Mouse (Mus musculus) lung, postnatal 0 days (tissue): ENCODE results near the gene Upp2. TPM values are rescaled to one million over a fixed set of nuclear protein-coding genes. Genes with fewer than 3 reads are reported as not detected.

Source experiments
- ATAC-seq: fragments of 200-750 bp; cut with Nextera tagmentation; 2 replicates; pipeline ENCODE4 v1.8.0; 2017; ENCODE audit warnings: moderate library complexity
- DNase-seq: peaks from one replicate; pipeline ENCODE4 v3.0.0-alpha.2; 2016; ENCODE audit warnings: low spot score
- H3K27ac ChIP-seq: fragments of 300-500 bp; sonication (generic); 2 replicates; pipeline ENCODE4 v1.5.1; 2014; ENCODE audit warnings: antibody characterized with exemption, mild to moderate bottlenecking, low read length, mixed read lengths
- H3K27me3 ChIP-seq: fragments of 300-500 bp; sonication (generic); replicated peaks from 2 replicates; pipeline ENCODE4 v1.6.1; 2014; ENCODE audit warnings: low read length, mixed read lengths; ENCODE audit not compliant: insufficient read depth
- H3K36me3 ChIP-seq: fragments of 300-500 bp; sonication (generic); 2 replicates; pipeline ENCODE4 v1.6.1; 2014; ENCODE audit warnings: low read length, mixed read lengths; ENCODE audit not compliant: insufficient read depth
- H3K4me1 ChIP-seq: fragments of 300-500 bp; sonication (generic); 2 replicates; pipeline ENCODE4 v1.6.1; 2014; ENCODE audit warnings: antibody characterized with exemption, low read depth, low read length, mixed read lengths; ENCODE audit not compliant: insufficient read depth
- H3K4me2 ChIP-seq: fragments of 300-500 bp; sonication (generic); replicated peaks from 2 replicates; pipeline ENCODE4 v1.6.1; 2014; ENCODE audit warnings: low read depth, mild to moderate bottlenecking, low read length, moderate library complexity, mixed read lengths
- H3K4me3 ChIP-seq: fragments of 300-500 bp; sonication (generic); 2 replicates; pipeline ENCODE4 v1.5.1; 2014; ENCODE audit warnings: low read depth, low read length
- H3K9ac ChIP-seq: fragments of 300-500 bp; sonication (generic); replicated peaks from 2 replicates; pipeline ENCODE4 v1.6.1; 2014; ENCODE audit warnings: low read depth, mild to moderate bottlenecking
- H3K9me3 ChIP-seq: fragments of 300-500 bp; sonication (generic); 2 replicates; pipeline ENCODE4 v1.6.1; 2016; ENCODE audit warnings: low read length, mixed read lengths
- CTCF ChIP-seq: IDR thresholded peaks from 2 replicates; pipeline ENCODE4 v1.5.1; 2016; ENCODE audit warnings: antibody characterized with exemption, mild to moderate bottlenecking
- EP300 ChIP-seq: IDR thresholded peaks from 2 replicates; pipeline ENCODE4 v1.6.1; 2016; ENCODE audit warnings: antibody characterized with exemption, mild to moderate bottlenecking, control low read depth
- WGBS: fragments of 180-500 bp; shearing (Covaris S2); extraction: QIAGEN DNeasy Blood & Tissue Kit; methylation state at CpG from one replicate; pipeline ENCODE4 v1.1.7; 2014; 5-methylcytosine and 5-hydroxymethylcytosine counted together
- polyA plus RNA-seq: library from polyadenylated mRNA; unstranded; fragments of >200 nt; fragmentation: Nextera tagmentation; extraction: Ambion mirVana; gene quantifications from 2 replicates; pipeline ENCODE4 v1.2.1, GENCODE M21; 2015

The Upp2 gene
- polyA plus RNA-seq, 1 experiment from 2014 or later = 6.4 TPM

- Histone ChIP-seq H3K27me3 (no peaks in the 10 kb centered on the region), H3K4me1 (no peaks in the 10 kb centered on the region), H3K9me3 (no peaks in the 10 kb centered on the region), H3K4me2 (no peak overlapping the region), H3K9ac (no peak overlapping the region), H3K27ac (no peak overlapping the region), H3K4me3 (no peak overlapping the region), H3K36me3 (no peaks in the 10 kb centered on the region)
- TF ChIP-seq CTCF (peak; percentile 30; the same call in 1 of the 2 replicates), EP300 (no peak)
- no peak for ATAC-seq
- WGBS = 94% methylated on average over 8 of the region's 8 CpGs
- no peak for DNase-seq
Measured at GRCm38 (mm10) chr2:58614851-58615250, 47.8 kb downstream of the Upp2 start.

GRCm38 (mm10) chr2:58615766-58616165 is 48.7 kb downstream of the Upp2 start:
- ATAC-seq = no peak
- H3K4me3 ChIP-seq = no peak overlapping the region
- DNase-seq = no peak
- no peak overlapping the region for H3K27ac ChIP-seq
- 89% methylated on average over 5 of the region's 5 CpGs for WGBS
- H3K4me1 ChIP-seq = no peaks in the 10 kb centered on the region
- H3K9ac ChIP-seq = no peak overlapping the region
- H3K27me3 ChIP-seq = no peaks in the 10 kb centered on the region
- H3K36me3 ChIP-seq = no peaks in the 10 kb centered on the region
- TF ChIP-seq EP300 = no peak
- no peak for TF ChIP-seq CTCF
- H3K9me3 ChIP-seq = no peaks in the 10 kb centered on the region
- H3K4me2 ChIP-seq = no peak overlapping the region

- Histone ChIP-seq H3K27me3 (no peaks in the 10 kb centered on the region), H3K9ac (no peak overlapping the region), H3K27ac (no peak overlapping the region), H3K4me2 (no peak overlapping the region), H3K4me3 (no peak overlapping the region), H3K4me1 (no peaks in the 10 kb centered on the region), H3K9me3 (no peaks in the 10 kb centered on the region), H3K36me3 (no peaks in the 10 kb centered on the region)
- no peak for DNase-seq
- ATAC-seq = no peak
- TF ChIP-seq EP300 = no peak
- TF ChIP-seq CTCF = no peak
- 81% methylated on average over 12 of the region's 12 CpGs for WGBS
Measured at GRCm38 (mm10) chr2:58625186-58625585, 58.1 kb downstream of the Upp2 start.

- H3K4me2 ChIP-seq = no peak overlapping the region
- H3K9ac ChIP-seq = no peak overlapping the region
- ATAC-seq (no peak), DNase-seq (no peak)
- H3K9me3 ChIP-seq = no peaks in the 10 kb centered on the region
- WGBS = 53% methylated on average over 2 of the region's 2 CpGs
- H3K36me3 ChIP-seq = no peaks in the 10 kb centered on the region
- H3K27me3 ChIP-seq = no peaks in the 10 kb centered on the region
- H3K4me1 ChIP-seq = no peaks in the 10 kb centered on the region
- H3K27ac ChIP-seq = no peak overlapping the region
- TF ChIP-seq EP300 (no peak), CTCF (no peak)
- no peak overlapping the region for H3K4me3 ChIP-seq
Measured at GRCm38 (mm10) chr2:58625681-58626080, 58.6 kb downstream of the Upp2 start.

- no peak overlapping the region for H3K4me3 ChIP-seq
- H3K27me3 ChIP-seq = no peaks in the 10 kb centered on the region
- H3K36me3 ChIP-seq = no peaks in the 10 kb centered on the region
- 39% methylated on average over 8 of the region's 8 CpGs for WGBS
- no peaks in the 10 kb centered on the region for H3K9me3 ChIP-seq
- no peak overlapping the region for H3K9ac ChIP-seq
- no peak for ATAC-seq
- no peaks in the 10 kb centered on the region for H3K4me1 ChIP-seq
- H3K4me2 ChIP-seq = no peak overlapping the region
- DNase-seq = no peak
- H3K27ac ChIP-seq = no peak overlapping the region
- no peak for TF ChIP-seq CTCF
- TF ChIP-seq EP300 = no peak
Measured at GRCm38 (mm10) chr2:58626136-58626769, 59.2 kb downstream of the Upp2 start.

GRCm38 (mm10) chr2:58627981-58628380 is 60.9 kb downstream of the Upp2 start:
- Histone ChIP-seq H3K4me1 (no peaks in the 10 kb centered on the region), H3K4me2 (no peak overlapping the region), H3K27me3 (no peaks in the 10 kb centered on the region), H3K36me3 (no peaks in the 10 kb centered on the region), H3K9ac (no peak overlapping the region), H3K4me3 (no peak overlapping the region), H3K27ac (no peak overlapping the region), H3K9me3 (no peaks in the 10 kb centered on the region)
- WGBS = 13% methylated on average over 1 of the region's 2 CpGs
- TF ChIP-seq EP300 = no peak
- no peak for TF ChIP-seq CTCF
- no peak for ATAC-seq
- no peak for DNase-seq

GRCm38 (mm10) chr2:58628993-58629392 is 61.9 kb downstream of the Upp2 start:
- Histone ChIP-seq H3K27ac (no peak overlapping the region), H3K9ac (no peak overlapping the region), H3K4me1 (no peaks in the 10 kb centered on the region), H3K36me3 (no peaks in the 10 kb centered on the region), H3K27me3 (no peaks in the 10 kb centered on the region), H3K4me3 (no peak overlapping the region), H3K4me2 (no peak overlapping the region), H3K9me3 (no peaks in the 10 kb centered on the region)
- ATAC-seq (no peak), DNase-seq (no peak)
- WGBS = 69% methylated on average over 3 of the region's 3 CpGs
- TF ChIP-seq CTCF = no peak
- no peak for TF ChIP-seq EP300
